Mouse (Mus musculus): Measurements from ENCODE around the gene Ddx5. TPM values are rescaled to one million over a fixed set of nuclear protein-coding genes. Genes with fewer than 3 reads are reported as not detected.
"Not testable (repeated sequence)": the region's sequence is repeated elsewhere in the genome, so short reads cannot be mapped to it uniquely, and the experiment has no call there.

Gene Ddx5
- polyA plus RNA-seq, 1 experiment from 2014 or later, result 537 TPM

DNA sequence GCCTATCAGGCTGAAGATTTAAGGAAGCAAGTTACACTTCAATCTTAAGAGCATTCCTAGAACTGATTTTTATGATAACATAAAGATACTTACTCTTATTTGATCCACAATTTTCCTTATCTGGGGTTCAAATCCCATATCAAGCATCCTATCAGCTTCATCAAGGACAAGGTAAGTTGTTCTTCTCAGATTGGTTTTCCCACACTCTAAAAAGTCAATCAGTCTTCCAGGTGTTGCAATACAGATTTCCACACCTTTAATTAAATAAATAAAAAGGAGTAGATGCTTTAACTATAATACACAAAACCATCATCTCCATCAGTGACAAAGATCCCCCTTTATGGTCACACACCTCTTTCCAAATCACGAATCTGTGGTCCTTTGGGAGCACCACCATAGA, 3.9 kb downstream of the Ddx5 start:
- 91% methylated on average over 1 of the region's 1 CpGs for WGBS
- DNase-seq (no peak), ATAC-seq (ENCODE audit: low FRiP score, low TSS enrichment) (no peak)
- Histone ChIP-seq H3K4me1 (ENCODE audit: control insufficient read depth, insufficient read depth, low read length) (peaks cover 14% of the 10 kb centered on the region), H3K27ac (replicated peaks; ENCODE audit: low read depth, low read length) (no peak overlapping the region), H3K4me3 (replicated peaks; ENCODE audit: low read depth, low read length) (peak overlapping the region; percentile 95; the same call in 1 of the 2 replicates), H3K9ac (replicated peaks; ENCODE audit: low read length) (no peak overlapping the region), H3K9me3 (ENCODE audit: control insufficient read depth, low read length) (no peaks in the 10 kb centered on the region), H3K4me2 (ENCODE audit: low read length) (peak overlapping the region; percentile 80; the same call in 1 of the 2 replicates), H3K36me3 (ENCODE audit: control insufficient read depth, insufficient read depth, low read length) (peaks cover 61% of the 10 kb centered on the region), H3K27me3 (ENCODE audit: control insufficient read depth, insufficient read depth, low read length) (no peaks in the 10 kb centered on the region)

GRCm38 (mm10) chr11:106784476-106784875, 4.5 kb downstream of the Ddx5 start:
- ATAC-seq (ENCODE audit: low FRiP score, low TSS enrichment) (no peak), DNase-seq (no peak)
- Histone ChIP-seq H3K4me1 (ENCODE audit: control insufficient read depth, insufficient read depth, low read length) (peaks cover 14% of the 10 kb centered on the region), H3K9ac (replicated peaks; ENCODE audit: low read length) (no peak overlapping the region), H3K4me3 (replicated peaks; ENCODE audit: low read depth, low read length) (no peak overlapping the region), H3K27me3 (ENCODE audit: control insufficient read depth, insufficient read depth, low read length) (no peaks in the 10 kb centered on the region), H3K4me2 (ENCODE audit: low read length) (no peak overlapping the region), H3K27ac (replicated peaks; ENCODE audit: low read depth, low read length) (no peak overlapping the region), H3K9me3 (ENCODE audit: control insufficient read depth, low read length) (no peaks in the 10 kb centered on the region), H3K36me3 (ENCODE audit: control insufficient read depth, insufficient read depth, low read length) (peaks cover 64% of the 10 kb centered on the region)
- WGBS, result 88% methylated on average over 2 of the region's 2 CpGs

DNA sequence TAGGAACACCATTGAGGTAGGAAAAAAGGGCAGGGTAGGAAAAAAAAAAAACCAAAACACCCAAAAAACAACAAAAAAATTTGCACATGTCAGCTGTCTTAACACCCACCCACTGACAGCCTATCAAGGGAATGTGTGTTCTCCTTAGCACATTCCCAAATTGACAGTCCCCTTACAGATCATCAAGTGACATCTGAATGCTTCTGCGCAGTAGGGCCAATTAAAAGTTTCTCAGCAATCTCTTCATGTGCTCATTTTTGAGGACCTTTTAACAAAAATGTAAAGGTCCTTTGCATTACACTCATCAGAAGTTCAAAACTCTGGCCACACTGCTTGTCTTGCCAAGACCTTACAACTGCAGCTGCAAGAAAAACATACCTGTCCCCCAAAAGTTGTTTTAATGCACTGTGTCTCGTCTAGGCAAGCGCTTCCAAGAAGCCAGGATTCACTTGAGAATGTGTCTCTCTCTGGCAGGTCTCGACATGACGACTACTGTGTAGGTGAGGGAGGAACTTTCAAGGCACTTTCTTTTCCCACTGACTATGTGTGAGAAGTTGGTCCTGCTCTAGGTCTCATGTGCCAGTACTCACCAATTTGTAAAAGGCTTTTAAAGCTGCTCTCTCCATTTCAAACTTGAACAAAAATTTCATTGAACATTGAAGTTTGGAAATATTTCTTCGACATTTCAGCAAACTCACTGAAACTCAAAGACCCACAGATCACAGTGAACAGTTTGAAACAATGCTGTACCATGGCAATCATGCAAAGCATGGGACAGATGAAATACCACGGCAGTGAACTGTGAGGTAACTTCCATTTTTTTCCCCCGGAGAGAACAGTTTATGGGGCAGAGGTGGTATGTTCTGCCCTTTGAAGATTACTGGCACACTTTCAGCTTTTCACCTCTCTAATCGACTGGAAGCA, 5.9 kb downstream of the Ddx5 start:
- no peak overlapping the region for H3K4me2 ChIP-seq (ENCODE audit: low read length)
- H3K27ac ChIP-seq (replicated peaks; ENCODE audit: low read depth, low read length), result no peak overlapping the region
- WGBS, result 87% methylated on average over 9 of the region's 9 CpGs
- DNase-seq, result no peak
- H3K9ac ChIP-seq (replicated peaks; ENCODE audit: low read length), result no peak overlapping the region
- no peaks in the 10 kb centered on the region for H3K9me3 ChIP-seq (ENCODE audit: control insufficient read depth, low read length)
- peaks cover 64% of the 10 kb centered on the region for H3K36me3 ChIP-seq (ENCODE audit: control insufficient read depth, insufficient read depth, low read length)
- H3K4me3 ChIP-seq (replicated peaks; ENCODE audit: low read depth, low read length), result 0 out of 2 replicates have a peak overlapping the region, but pooled peaks have one; percentile 8
- H3K4me1 ChIP-seq (ENCODE audit: control insufficient read depth, insufficient read depth, low read length), result peaks cover 14% of the 10 kb centered on the region
- H3K27me3 ChIP-seq (ENCODE audit: control insufficient read depth, insufficient read depth, low read length), result no peaks in the 10 kb centered on the region
- ATAC-seq (ENCODE audit: low FRiP score, low TSS enrichment), result no peak

- not testable (repeated sequence) for H3K9ac ChIP-seq (replicated peaks; ENCODE audit: low read length); H3K4me2 ChIP-seq (ENCODE audit: low read length); H3K27me3 ChIP-seq (ENCODE audit: control insufficient read depth, insufficient read depth, low read length); H3K4me3 ChIP-seq (replicated peaks; ENCODE audit: low read depth, low read length); ATAC-seq (ENCODE audit: low FRiP score, low TSS enrichment); H3K9me3 ChIP-seq (ENCODE audit: control insufficient read depth, low read length); H3K27ac ChIP-seq (replicated peaks; ENCODE audit: low read depth, low read length); DNase-seq
- 95% methylated on average over 7 of the region's 7 CpGs for WGBS
- Histone ChIP-seq H3K4me1 (ENCODE audit: control insufficient read depth, insufficient read depth, low read length) (peaks cover 14% of the 10 kb centered on the region), H3K36me3 (ENCODE audit: control insufficient read depth, insufficient read depth, low read length) (peaks cover 64% of the 10 kb centered on the region)
Observed at GRCm38 (mm10) chr11:106782271-106782670, 6.7 kb downstream of the Ddx5 start.

GRCm38 (mm10) chr11:106780590-106781220, 8.3 kb downstream of the Ddx5 start:
- Histone ChIP-seq H3K36me3 (ENCODE audit: control insufficient read depth, insufficient read depth, low read length) (peaks cover 63% of the 10 kb centered on the region), H3K27me3 (ENCODE audit: control insufficient read depth, insufficient read depth, low read length) (no peaks in the 10 kb centered on the region), H3K4me1 (ENCODE audit: control insufficient read depth, insufficient read depth, low read length) (peaks cover 7% of the 10 kb centered on the region), H3K4me2 (ENCODE audit: low read length) (no peak overlapping the region), H3K27ac (replicated peaks; ENCODE audit: low read depth, low read length) (no peak overlapping the region), H3K4me3 (replicated peaks; ENCODE audit: low read depth, low read length) (no peak overlapping the region), H3K9ac (replicated peaks; ENCODE audit: low read length) (no peak overlapping the region), H3K9me3 (ENCODE audit: control insufficient read depth, low read length) (no peaks in the 10 kb centered on the region)
- 78% methylated on average over 6 of the region's 6 CpGs for WGBS
- DNase-seq (no peak), ATAC-seq (ENCODE audit: low FRiP score, low TSS enrichment) (no peak)

GRCm38 (mm10) chr11:106780089-106780425, 8.9 kb downstream of the Ddx5 start:
- no peaks in the 10 kb centered on the region for H3K27me3 ChIP-seq (ENCODE audit: control insufficient read depth, insufficient read depth, low read length)
- peak overlapping the region; percentile 89; the same call in 1 of the 2 replicates for H3K4me2 ChIP-seq (ENCODE audit: low read length)
- H3K36me3 ChIP-seq (ENCODE audit: control insufficient read depth, insufficient read depth, low read length), result peaks cover 62% of the 10 kb centered on the region
- no peak overlapping the region for H3K9ac ChIP-seq (replicated peaks; ENCODE audit: low read length)
- WGBS, result 69% methylated on average over 4 of the region's 4 CpGs
- H3K4me1 ChIP-seq (ENCODE audit: control insufficient read depth, insufficient read depth, low read length), result peaks cover under 1% of the 10 kb centered on the region; the same call in 1 of the 2 replicates
- no peak overlapping the region for H3K4me3 ChIP-seq (replicated peaks; ENCODE audit: low read depth, low read length)
- H3K9me3 ChIP-seq (ENCODE audit: control insufficient read depth, low read length), result no peaks in the 10 kb centered on the region
- H3K27ac ChIP-seq (replicated peaks; ENCODE audit: low read depth, low read length), result peak overlapping the region; percentile 91; the same call in 1 of the 2 replicates
- ATAC-seq (ENCODE audit: low FRiP score, low TSS enrichment) (no peak), DNase-seq (peak; percentile 30)

DNA sequence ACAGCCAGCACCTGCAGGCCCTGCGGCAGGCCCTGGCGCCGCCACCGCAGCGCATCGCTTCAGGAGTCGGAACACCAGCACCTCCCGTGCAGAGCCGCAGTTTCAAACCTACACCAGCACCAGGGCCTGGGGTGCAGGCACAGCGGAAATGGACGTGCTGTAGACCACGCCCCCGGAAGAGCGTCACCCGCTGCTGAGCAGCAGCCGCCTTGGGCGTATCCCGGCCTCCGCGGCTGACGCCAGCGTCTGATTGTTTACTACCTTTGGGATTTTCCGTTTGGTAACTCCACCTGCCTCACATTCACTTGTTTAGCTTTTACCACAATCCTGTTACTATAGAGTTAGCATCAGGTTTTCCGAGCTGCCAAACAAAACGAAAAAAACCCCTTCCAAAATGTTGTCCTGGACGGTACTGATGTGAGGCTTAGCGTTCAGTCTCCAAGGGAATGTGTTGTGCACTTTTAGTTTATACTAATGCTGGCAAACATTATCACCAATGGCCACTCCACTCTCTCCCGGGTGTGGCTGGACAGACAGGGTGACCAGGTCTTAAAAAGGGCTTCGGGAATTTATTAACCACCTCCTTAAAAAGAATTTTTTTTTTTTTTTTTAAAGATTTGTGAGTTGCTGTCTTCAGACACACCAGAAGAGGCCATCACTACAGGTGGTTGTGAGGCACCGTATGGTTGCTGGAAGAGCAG, 9.4 kb downstream of the Ddx5 start, which contains the start of gene Polg2:
Gene Polg2, minus strand, starts transcription at position 150 of the 701 bp plus-strand sequence.
- Histone ChIP-seq H3K9me3 (ENCODE audit: control insufficient read depth, low read length) (no peaks in the 10 kb centered on the region), H3K36me3 (ENCODE audit: control insufficient read depth, insufficient read depth, low read length) (peaks cover 62% of the 10 kb centered on the region), H3K9ac (replicated peaks; ENCODE audit: low read length) (peak within 1 kb of the TSS; percentile 77), H3K4me2 (ENCODE audit: low read length) (peak within 1 kb of the TSS; percentile 89), H3K27ac (replicated peaks; ENCODE audit: low read depth, low read length) (peak within 1 kb of the TSS; percentile 91), H3K4me1 (ENCODE audit: control insufficient read depth, insufficient read depth, low read length) (no peaks in the 10 kb centered on the region), H3K4me3 (replicated peaks; ENCODE audit: low read depth, low read length) (peak within 1 kb of the TSS; percentile 71), H3K27me3 (ENCODE audit: control insufficient read depth, insufficient read depth, low read length) (no peaks in the 10 kb centered on the region)
- DNase-seq (peak; percentile 97), ATAC-seq (ENCODE audit: low FRiP score, low TSS enrichment) (peak; percentile 97)
- 2% methylated on average over 30 of the region's 30 CpGs for WGBS

GRCm38 (mm10) chr11:106778589-106779387, 10.2 kb downstream of the Ddx5 start:
- 3% methylated on average over 39 of the region's 39 CpGs for WGBS
- Histone ChIP-seq H3K36me3 (ENCODE audit: control insufficient read depth, insufficient read depth, low read length) (peaks cover 62% of the 10 kb centered on the region), H3K4me2 (ENCODE audit: low read length) (peak overlapping the region; percentile 89), H3K4me1 (ENCODE audit: control insufficient read depth, insufficient read depth, low read length) (no peaks in the 10 kb centered on the region), H3K4me3 (replicated peaks; ENCODE audit: low read depth, low read length) (peak overlapping the region; percentile 71), H3K9ac (replicated peaks; ENCODE audit: low read length) (peak overlapping the region; percentile 77), H3K27ac (replicated peaks; ENCODE audit: low read depth, low read length) (peak overlapping the region; percentile 91), H3K27me3 (ENCODE audit: control insufficient read depth, insufficient read depth, low read length) (no peaks in the 10 kb centered on the region), H3K9me3 (ENCODE audit: control insufficient read depth, low read length) (no peaks in the 10 kb centered on the region)
- DNase-seq (no peak), ATAC-seq (ENCODE audit: low FRiP score, low TSS enrichment) (peak; percentile 83)
